Mouse (Mus musculus) olfactory bulb, adult 2 months (tissue): ENCODE data around the gene Cep131.

Experiments used
- CTCF ChIP-seq: fragments of 200-500 bp; IDR thresholded peaks from 2 replicates; pipeline ENCODE4 v1.5.1; 2012; ENCODE audit warnings: low read depth, mild to moderate bottlenecking, low read length, moderate library complexity; ENCODE audit not compliant: insufficient read depth
- POLR2A ChIP-seq: fragments of 200-500 bp; IDR thresholded peaks from 2 replicates; pipeline ENCODE4 v1.6.1; 2012; ENCODE audit warnings: mild to moderate bottlenecking, low read depth, low read length, moderate library complexity; ENCODE audit not compliant: insufficient read depth

DNA sequence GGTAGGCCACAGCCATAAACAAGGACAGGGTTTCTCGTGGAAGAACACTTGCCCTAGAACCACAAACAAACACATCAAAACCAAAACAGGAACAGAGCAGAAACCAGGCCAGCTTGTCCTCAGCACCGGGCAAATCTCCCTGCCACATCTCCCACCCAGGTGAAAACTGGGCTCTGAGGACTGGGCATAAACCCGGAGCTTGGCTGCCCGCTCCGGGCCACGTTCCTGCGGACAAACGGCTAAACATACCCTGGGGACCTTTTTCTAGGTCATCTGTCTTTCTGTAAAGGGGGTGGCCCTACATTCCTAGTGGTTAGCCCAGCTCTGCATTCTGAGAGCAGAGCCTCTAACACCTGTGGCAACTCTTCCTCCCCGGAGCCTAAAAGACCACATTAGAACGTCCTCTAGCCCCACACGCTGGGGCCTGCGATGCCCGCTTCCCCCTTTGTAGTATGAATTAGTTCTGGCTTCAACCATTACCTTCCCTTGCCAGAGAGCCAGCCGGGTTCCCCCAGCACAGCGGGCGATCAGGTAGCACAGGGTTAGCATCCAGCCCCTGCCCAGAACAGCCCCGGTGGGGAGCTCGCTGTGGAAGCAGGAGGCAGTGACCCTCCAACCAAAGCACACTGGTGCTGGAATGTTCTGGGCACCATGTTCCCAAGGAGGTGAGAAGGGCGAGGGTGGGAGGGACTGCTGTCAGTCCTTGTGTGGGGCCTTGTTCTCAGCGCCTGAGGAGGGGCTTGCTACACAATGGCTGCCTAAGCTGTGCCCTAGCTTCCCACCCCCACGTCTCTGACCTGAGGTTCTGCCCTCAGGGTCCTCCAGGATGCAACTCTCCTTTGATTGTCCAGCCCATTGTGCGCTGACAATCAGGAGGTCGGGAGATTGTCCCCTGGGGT lies 66.8 kb downstream of the Cep131 start:
- TF ChIP-seq CTCF, result no peak
- TF ChIP-seq POLR2A, result no peak
